Mouse (Mus musculus) midbrain, postnatal 0 days (tissue): ENCODE data around the gene Psmb9. TPM values are rescaled to one million over a fixed set of nuclear protein-coding genes. Genes with fewer than 3 reads are reported as not detected.
"Not testable (repeated sequence)": the region's sequence is repeated elsewhere in the genome, so short reads cannot be mapped to it uniquely, and the experiment has no call there.

Source experiments
- ATAC-seq: fragments of 200-750 bp; cut with Nextera tagmentation; 2 replicates; pipeline ENCODE4 v1.8.0; 2017; ENCODE audit warnings: moderate number of reproducible peaks, mild to moderate bottlenecking, moderate TSS enrichment, moderate library complexity; ENCODE audit not compliant: low FRiP score
- DNase-seq: peaks from one replicate; pipeline ENCODE4 v3.0.0-alpha.2; 2015; ENCODE audit warnings: low spot score
- H3K27ac ChIP-seq: fragments of 300-500 bp; sonication (generic); 2 replicates; pipeline ENCODE4 v1.5.1; 2014; ENCODE audit warnings: low read depth, mild to moderate bottlenecking, low read length, mixed read lengths
- H3K27me3 ChIP-seq: fragments of 300-500 bp; sonication (generic); 2 replicates; pipeline ENCODE4 v1.6.1; 2014; ENCODE audit warnings: low read length, control low read depth, mixed read lengths; ENCODE audit not compliant: insufficient read depth
- H3K36me3 ChIP-seq: fragments of 300-500 bp; sonication (generic); 2 replicates; pipeline ENCODE4 v1.6.1; 2014; ENCODE audit warnings: low read length, control low read depth, mixed read lengths; ENCODE audit not compliant: insufficient read depth
- H3K4me1 ChIP-seq: fragments of 300-500 bp; sonication (generic); 2 replicates; pipeline ENCODE4 v1.6.1; 2014; ENCODE audit warnings: mild to moderate bottlenecking, control low read depth, antibody characterized with exemption, low read length, mixed read lengths; ENCODE audit not compliant: insufficient read depth
- H3K4me2 ChIP-seq: fragments of 300-500 bp; sonication (generic); 2 replicates; pipeline ENCODE4 v1.6.1; 2014; ENCODE audit warnings: low read depth, mild to moderate bottlenecking, low read length, mixed read lengths; ENCODE audit not compliant: poor library complexity, severe bottlenecking
- H3K4me3 ChIP-seq: fragments of 300-500 bp; sonication (generic); 2 replicates; pipeline ENCODE4 v1.5.1; 2014; ENCODE audit warnings: low read depth, mild to moderate bottlenecking, low read length, moderate library complexity
- H3K9ac ChIP-seq: fragments of 300-500 bp; sonication (generic); replicated peaks from 2 replicates; pipeline ENCODE4 v1.6.1; 2014; ENCODE audit warnings: mild to moderate bottlenecking, low read length, moderate library complexity, mixed read lengths; ENCODE audit not compliant: poor library complexity, severe bottlenecking
- H3K9me3 ChIP-seq: fragments of 300-500 bp; sonication (generic); 2 replicates; pipeline ENCODE4 v1.6.1; 2016; ENCODE audit warnings: low read length, control low read depth
- CTCF ChIP-seq: IDR thresholded peaks from 2 replicates; pipeline ENCODE4 v1.5.1; 2016; ENCODE audit warnings: antibody characterized with exemption, mild to moderate bottlenecking
- WGBS: fragments of 180-500 bp; shearing (Covaris S2); extraction: QIAGEN DNeasy Blood & Tissue Kit; methylation state at CpG from one replicate; pipeline ENCODE4 v1.1.7; 2014; 5-methylcytosine and 5-hydroxymethylcytosine counted together
- polyA plus RNA-seq: library from polyadenylated mRNA; unstranded; fragments of >200 nt; fragmentation: Nextera tagmentation; extraction: Ambion mirVana; gene quantifications from 2 replicates; pipeline ENCODE4 v1.2.1, GENCODE M21; 2015
- total RNA-seq: library from RNA; depleted of rRNA; stranded (reverse); fragments of >200 nt; gene quantifications from 2 replicates; pipeline ENCODE4 v1.2.3, GENCODE M21; 2014; rRNA removed

The Psmb9 gene
- total RNA-seq (0.99 and 1.1 TPM in 2 replicates), polyA plus RNA-seq (2.0 and 3.3 TPM in 2 replicates)

GRCm38 (mm10) chr17:34187261-34187916 is at the start of gene Psmb9, which contains the start of gene Tap1:
TSS of gene Psmb9 (minus strand) at chr17:34187764.
TSS of gene Tap1 (plus strand) at chr17:34187553.
- DNase-seq (peak; percentile 96), ATAC-seq (peak; percentile 93)
- TF ChIP-seq CTCF = no peak
- under 1% methylated on average over 46 of the region's 46 CpGs for WGBS
- Histone ChIP-seq H3K27me3 (peaks cover 50% of the 10 kb centered on the region), H3K27ac (peak within 1 kb of the TSS; percentile 55; the same call in 1 of the 2 replicates), H3K4me3 (peak within 1 kb of the TSS; percentile 55), H3K4me1 (peaks cover 3% of the 10 kb centered on the region), H3K9ac (peak within 1 kb of the TSS; percentile 61), H3K36me3 (no peaks in the 10 kb centered on the region), H3K4me2 (peak within 1 kb of the TSS; percentile 86), H3K9me3 (no peaks in the 10 kb centered on the region)

- WGBS = 86% methylated on average over 5 of the region's 5 CpGs
- DNase-seq (no peak), ATAC-seq (no peak)
Measured at GRCm38 (mm10) chr17:34236691-34237090, 49.1 kb upstream of the Psmb9 start.

GRCm38 (mm10) chr17:34234926-34235325 is 47.4 kb upstream of the Psmb9 start:
- Histone ChIP-seq H3K27me3 (no peaks in the 10 kb centered on the region), H3K9ac (no peak overlapping the region), H3K27ac (no peak overlapping the region), H3K36me3 (no peaks in the 10 kb centered on the region), H3K4me3 (no peak overlapping the region), H3K4me1 (no peaks in the 10 kb centered on the region), H3K4me2 (no peak overlapping the region), H3K9me3 (no peaks in the 10 kb centered on the region)
- whole genome bisulfite sequencing = 38% methylated on average over 9 of the region's 9 CpGs
- DNase-seq (peak; percentile 60), ATAC-seq (0 out of 2 replicates have a peak, but pooled peaks have one; percentile 52)
- peak; percentile 86 for TF ChIP-seq CTCF

More at GRCm38 (mm10) chr17:34236691-34237090, 49.1 kb upstream of the Psmb9 start:
- H3K27ac ChIP-seq = no peak overlapping the region
- H3K4me2 ChIP-seq = no peak overlapping the region
- H3K9me3 ChIP-seq = peaks cover 4% of the 10 kb centered on the region; the same call in 1 of the 2 replicates
- no peak overlapping the region for H3K9ac ChIP-seq
- no peak overlapping the region for H3K4me3 ChIP-seq
- no peak for TF ChIP-seq CTCF
- H3K27me3 ChIP-seq = no peaks in the 10 kb centered on the region
- H3K4me1 ChIP-seq = no peaks in the 10 kb centered on the region
- H3K36me3 ChIP-seq = no peaks in the 10 kb centered on the region

GRCm38 (mm10) chr17:34232021-34232420 is 44.5 kb upstream of the Psmb9 start:
- H3K27me3 ChIP-seq, H3K9me3 ChIP-seq: not testable (repeated sequence)

GRCm38 (mm10) chr17:34230971-34231370 is 43.4 kb upstream of the Psmb9 start:
- H3K4me1 ChIP-seq = not testable (repeated sequence)

More at GRCm38 (mm10) chr17:34232021-34232420, 44.5 kb upstream of the Psmb9 start:
- not testable (repeated sequence) for H3K9ac ChIP-seq, H3K27ac ChIP-seq, DNase-seq, ATAC-seq, H3K4me3 ChIP-seq, H3K4me2 ChIP-seq, H3K36me3 ChIP-seq, H3K4me1 ChIP-seq
- 81% methylated on average over 5 of the region's 7 CpGs for WGBS

GRCm38 (mm10) chr17:34225911-34226310 is 38.3 kb upstream of the Psmb9 start:
- not testable (repeated sequence) for H3K27ac ChIP-seq, H3K4me3 ChIP-seq, H3K4me2 ChIP-seq, DNase-seq, H3K27me3 ChIP-seq, ATAC-seq, H3K36me3 ChIP-seq, H3K9ac ChIP-seq, H3K4me1 ChIP-seq, H3K9me3 ChIP-seq
- WGBS = 98% methylated on average over 13 of the region's 23 CpGs

More at GRCm38 (mm10) chr17:34230971-34231370, 43.4 kb upstream of the Psmb9 start:
- not testable (repeated sequence) for H3K4me2 ChIP-seq, H3K9me3 ChIP-seq, H3K9ac ChIP-seq, H3K4me3 ChIP-seq, DNase-seq, H3K36me3 ChIP-seq, H3K27me3 ChIP-seq, H3K27ac ChIP-seq, ATAC-seq
- WGBS = 98% methylated on average over 5 of the region's 9 CpGs
